Comparison of ENCODE assay signal across 8 mouse cellular contexts in genomic region chr17:34186885-34187260, GRCm38 (mm10). TPM values are rescaled to one million over a fixed set of nuclear protein-coding genes. Genes with fewer than 3 reads are reported as not detected.
A peak's percentile ranks its signal among the peaks of the same experiment; 100 is the strongest.
DNase-seq lines count a peak whose midpoint lies in the region; ATAC-seq and TF ChIP-seq lines count a peak whose summit lies in the region.

No protein-coding gene starts in this region.

- H3K4me1 ChIP-seq in heart, embryonic 13.5 days, result peaks cover 17% of the 10 kb centered on the region
- no peaks in the 10 kb centered on the region for H3K4me1 ChIP-seq in cortical plate, adult 2 months (ENCODE audit: control insufficient read depth, insufficient read depth, low read length)
- peaks cover 17% of the 10 kb centered on the region for H3K4me1 ChIP-seq in midbrain, embryonic 15.5 days

- WGBS in heart, embryonic 13.5 days, result 5% methylated on average over 14 of the region's 14 CpGs
- 2% methylated on average over 14 of the region's 14 CpGs for WGBS in midbrain, embryonic 15.5 days

- H3K27me3 ChIP-seq in heart, embryonic 13.5 days (replicated peaks), result peaks cover 94% of the 10 kb centered on the region
- H3K27me3 ChIP-seq in midbrain, embryonic 15.5 days (replicated peaks), result peaks cover 56% of the 10 kb centered on the region

- DNase-seq in heart, postnatal 25 days (ENCODE audit: low spot score), result no peak
- DNase-seq in left cerebral cortex, adult 8-10 months (ENCODE audit: low spot score in 2 of 2), result no peak
- DNase-seq in ovary, adult 18-20 months (ENCODE audit: low spot score), result no peak
- DNase-seq in urinary bladder, postnatal 4 days (ENCODE audit: low spot score in 2 of 2), result no peak

- H3K4me2 ChIP-seq in heart, embryonic 13.5 days, result peak overlapping the region; percentile 95
- H3K4me2 ChIP-seq in midbrain, embryonic 15.5 days, result peak overlapping the region; percentile 73

- H3K36me3 ChIP-seq in heart, embryonic 13.5 days, result no peaks in the 10 kb centered on the region
- no peaks in the 10 kb centered on the region for H3K36me3 ChIP-seq in midbrain, embryonic 15.5 days (replicated peaks)

- intact Hi-C loops in heart, postnatal 25 days (cut with DNase I), result no loop called here

- no peak for TF ChIP-seq POLR2A in cortical plate, adult 2 months (IDR thresholded peaks at IDR 0.05; ENCODE audit: extremely low read depth, insufficient read depth, low read length)

- no peak for ATAC-seq in heart, embryonic 13.5 days (ENCODE audit: extremely low read depth, insufficient number of reproducible peaks, low FRiP score, low TSS enrichment)
- ATAC-seq in inflammation-experienced regulatory T-cells, adult 6 months, result peak; percentile 42
- ATAC-seq in midbrain, embryonic 15.5 days (replicated peaks), result peak; percentile 31; the same call in 1 of the 2 replicates

- H3K4me3 ChIP-seq in heart, embryonic 13.5 days, result peak overlapping the region; percentile 60
- peak overlapping the region; percentile 74 for H3K4me3 ChIP-seq in cortical plate, adult 2 months (ENCODE audit: insufficient read depth, low read length)
- peak overlapping the region; percentile 42 for H3K4me3 ChIP-seq in midbrain, embryonic 15.5 days

- no peak for TF ChIP-seq CTCF in cortical plate, adult 2 months (IDR thresholded peaks at IDR 0.05; ENCODE audit: extremely low read depth, insufficient read depth, low read length)

- peak overlapping the region; percentile 83 for H3K9ac ChIP-seq in heart, embryonic 13.5 days
- H3K9ac ChIP-seq in midbrain, embryonic 15.5 days, result peak overlapping the region; percentile 36

- no peak overlapping the region for H3K27ac ChIP-seq in heart, embryonic 13.5 days (replicated peaks)
- no peak overlapping the region for H3K27ac ChIP-seq in cortical plate, adult 2 months (ENCODE audit: insufficient read depth, low read length)
- H3K27ac ChIP-seq in midbrain, embryonic 15.5 days, result no peak overlapping the region

- no peaks in the 10 kb centered on the region for H3K9me3 ChIP-seq in heart, embryonic 13.5 days
- H3K9me3 ChIP-seq in midbrain, embryonic 15.5 days, result no peaks in the 10 kb centered on the region

RNA-seq across cellular contexts. Expression of gene Tap1, which starts 0.5 kb away (rescaled TPM):
- polyA plus RNA-seq in heart, embryonic 13.5 days (2015; fragmentation: Nextera tagmentation; extraction: Ambion mirVana), result 1.4 and 1.6 TPM in 2 replicates
- total RNA-seq in heart, postnatal 25 days (2021), result 1 to 10 TPM; 3.9 to 5.5 TPM
- polyA plus RNA-seq in cortical plate, adult 2 months (2012; rRNA removed), result 2.7 and 3.4 TPM in 2 replicates
- 100 to 1,000 TPM; 174 to 216 (median 189) TPM for polyA plus RNA-seq in inflammation-experienced regulatory T-cells, adult 6 months (2017; shearing (Covaris generic))
- 2.3 and 3.1 TPM in 2 replicates for polyA plus RNA-seq in midbrain, embryonic 15.5 days (2015; fragmentation: Nextera tagmentation; extraction: Ambion mirVana)
- total RNA-seq in left cerebral cortex, adult 8-10 months (2022), result 1 to 10 TPM; 3.0 to 8.6 (median 4.6) TPM

RNA-seq across cellular contexts. Expression of gene Psmb9, which starts 0.7 kb away (rescaled TPM):
- polyA plus RNA-seq in heart, embryonic 13.5 days (2015; fragmentation: Nextera tagmentation; extraction: Ambion mirVana), result 1.7 and 2.1 TPM in 2 replicates
- 1 to 10 TPM; 5.4 to 8.5 TPM for total RNA-seq in heart, postnatal 25 days (2021)
- 3.0 and 3.8 TPM in 2 replicates for polyA plus RNA-seq in cortical plate, adult 2 months (2012; rRNA removed)
- polyA plus RNA-seq in inflammation-experienced regulatory T-cells, adult 6 months (2017; shearing (Covaris generic)), result 100 to 1,000 TPM; 330 to 403 (median 338) TPM
- polyA plus RNA-seq in midbrain, embryonic 15.5 days (2015; fragmentation: Nextera tagmentation; extraction: Ambion mirVana), result 1.5 and 2.0 TPM in 2 replicates
- 1 to 10 TPM; 2.6 to 3.2 (median 3.0) TPM for total RNA-seq in left cerebral cortex, adult 8-10 months (2022)

RNA-seq across cellular contexts. Expression of gene Psmb8, which starts 10.6 kb away (rescaled TPM):
- polyA plus RNA-seq in heart, embryonic 13.5 days (2015; fragmentation: Nextera tagmentation; extraction: Ambion mirVana), result 3.2 and 4.3 TPM in 2 replicates
- total RNA-seq in heart, postnatal 25 days (2021), result 10 to 100 TPM in 1 of 2 experiments, 1 to 10 TPM in 1; 9.7 to 11.8 TPM
- 8.7 and 10.1 TPM in 2 replicates for polyA plus RNA-seq in cortical plate, adult 2 months (2012; rRNA removed)
- polyA plus RNA-seq in inflammation-experienced regulatory T-cells, adult 6 months (2017; shearing (Covaris generic)), result 1,000 to 10,000 TPM in 2 of 3 experiments, 100 to 1,000 TPM in 1; 835 to 1,025 (median 1,010) TPM
- 4.1 and 4.2 TPM in 2 replicates for polyA plus RNA-seq in midbrain, embryonic 15.5 days (2015; fragmentation: Nextera tagmentation; extraction: Ambion mirVana)
- total RNA-seq in left cerebral cortex, adult 8-10 months (2022), result 10 to 100 TPM in 1 of 4 experiments, 1 to 10 TPM in 3; 4.0 to 12.1 (median 7.1) TPM

RNA-seq across cellular contexts. Expression of gene Tap2, which starts 16.5 kb away (rescaled TPM):
- polyA plus RNA-seq in heart, embryonic 13.5 days (2015; fragmentation: Nextera tagmentation; extraction: Ambion mirVana), result 1.8 and 2.1 TPM in 2 replicates
- total RNA-seq in heart, postnatal 25 days (2021), result 10 to 100 TPM; 21.2 to 22.0 TPM
- 7.9 and 8.3 TPM in 2 replicates for polyA plus RNA-seq in cortical plate, adult 2 months (2012; rRNA removed)
- 100 to 1,000 TPM in 2 of 3 experiments, 10 to 100 TPM in 1; 94.0 to 181 (median 103) TPM for polyA plus RNA-seq in inflammation-experienced regulatory T-cells, adult 6 months (2017; shearing (Covaris generic))
- 1.7 and 2.2 TPM in 2 replicates for polyA plus RNA-seq in midbrain, embryonic 15.5 days (2015; fragmentation: Nextera tagmentation; extraction: Ambion mirVana)
- 10 to 100 TPM; 10.2 to 18.0 (median 16.3) TPM for total RNA-seq in left cerebral cortex, adult 8-10 months (2022)

RNA-seq across cellular contexts. Expression of gene H2-DMb1, which starts 34.0 kb away (rescaled TPM):
- 0.24 and 0.27 TPM in 2 replicates for polyA plus RNA-seq in heart, embryonic 13.5 days (2015; fragmentation: Nextera tagmentation; extraction: Ambion mirVana)
- total RNA-seq in heart, postnatal 25 days (2021), result 1 to 10 TPM; 1.1 to 1.3 TPM
- 3.6 and 4.5 TPM in 2 replicates for polyA plus RNA-seq in cortical plate, adult 2 months (2012; rRNA removed)
- polyA plus RNA-seq in inflammation-experienced regulatory T-cells, adult 6 months (2017; shearing (Covaris generic)), result 1 to 10 TPM; 2.3 to 5.0 (median 4.5) TPM
- 0.79 and 1.2 TPM in 2 replicates for polyA plus RNA-seq in midbrain, embryonic 15.5 days (2015; fragmentation: Nextera tagmentation; extraction: Ambion mirVana)
- total RNA-seq in left cerebral cortex, adult 8-10 months (2022), result 1 to 10 TPM; 2.2 to 7.1 (median 3.5) TPM

Comparison
In these comparisons a context has a peak if more than half of its experiments do, and no peak if none do; other contexts are left out.
1. RNA of gene Tap1, which starts 0.5 kb away (polyA plus RNA-seq): 174 to 216 TPM in inflammation-experienced regulatory T-cells, adult 6 months; 2.7 to 3.4 TPM in cortical plate, adult 2 months, 2.3 to 3.1 TPM in midbrain, embryonic 15.5 days and 1.4 to 1.6 TPM in heart, embryonic 13.5 days; every median in the first group is over 10 times any median in the second.
2. RNA of gene Psmb9, which starts 0.7 kb away (polyA plus RNA-seq): 330 to 403 TPM in inflammation-experienced regulatory T-cells, adult 6 months; 3.0 to 3.8 TPM in cortical plate, adult 2 months, 1.7 to 2.1 TPM in heart, embryonic 13.5 days and 1.5 to 2.0 TPM in midbrain, embryonic 15.5 days; every median in the first group is over 10 times any median in the second.
3. RNA of gene Psmb8, which starts 10.6 kb away (polyA plus RNA-seq): 835 to 1,025 TPM in inflammation-experienced regulatory T-cells, adult 6 months; 8.7 to 10.1 TPM in cortical plate, adult 2 months, 3.2 to 4.3 TPM in heart, embryonic 13.5 days and 4.1 to 4.2 TPM in midbrain, embryonic 15.5 days; every median in the first group is over 10 times any median in the second.
4. Peak in every context shown above with its lines, with median percentiles within 50 percentile points of each other: H3K4me3 ChIP-seq.